Mouse (Mus musculus): ENCODE measurements at regions not wholly inside any gene's neighbourhood (a gene's known extent, or its start where the extent isn't known, plus 50 kb on each side); places are given as distances from the start of the nearest gene placed in this dataset.

GRCm38 (mm10) chrX:12832709-12833108 lies 70.8 kb upstream of the Med14 start:
- no peaks in the 10 kb centered on the region for H3K27me3 ChIP-seq (replicated peaks)
- dilution Hi-C loops (cut with MboI; ENCODE audit: extremely low pct_ligation_motif_present, extremely low pct_unique_long_range_greater_than_20kb, low sequenced_read_pairs) (no loop called here), in situ Hi-C loops (cut with MboI; ENCODE audit: low pct_ligation_motif_present, low pct_unique_long_range_greater_than_20kb, low sequenced_read_pairs) (no loop called here)
- H3K9me3 ChIP-seq (replicated peaks; ENCODE audit: low read length) = no peaks in the 10 kb centered on the region
- H3K4me3 ChIP-seq (replicated peaks in 1 of 3; ENCODE audit: low read depth in 2 of 3, low read length in 2 of 3, poor library complexity in 1 of 3) = no peak overlapping the region
- no peak overlapping the region for H3K9ac ChIP-seq (ENCODE audit: insufficient read depth, low read depth)
- TF ChIP-seq ZKSCAN1 (IDR thresholded peaks at IDR 0.05; ENCODE audit: borderline replicate concordance, low read depth, low read length) (no peak), TCF12 (IDR thresholded peaks at IDR 0.05; ENCODE audit: low read depth, low read length) (no peak), EP300 (IDR thresholded peaks at IDR 0.05; ENCODE audit: low read length) (no peak), RAD21 (IDR thresholded peaks at IDR 0.05; ENCODE audit: low read depth, low read length) (no peak), ZMIZ1 (IDR thresholded peaks at IDR 0.05; ENCODE audit: low read depth, low read length) (no peak), ELF1 (IDR thresholded peaks at IDR 0.05; ENCODE audit: low read depth, low read length) (no peak), MYC (IDR thresholded peaks at IDR 0.05; ENCODE audit: low read depth, low read length) (no peak), CTCF (conservative IDR thresholded peaks at IDR 0.05 in 1 of 2, IDR thresholded peaks at IDR 0.05 in 1 of 2; ENCODE audit: low read depth in 2 of 2, low read length in 2 of 2) (no peak), JUN (IDR thresholded peaks at IDR 0.05; ENCODE audit: insufficient read depth, low read depth, low read length) (no peak), SMC3 (IDR thresholded peaks at IDR 0.05; ENCODE audit: low read depth, low read length) (no peak), USF2 (conservative IDR thresholded peaks at IDR 0.05; ENCODE audit: low read depth, low read length) (no peak), CHD2 (IDR thresholded peaks at IDR 0.05; ENCODE audit: low read length) (no peak), POLR2A (IDR thresholded peaks at IDR 0.05; ENCODE audit: low read depth, low read length) (no peak), ETS1 (conservative IDR thresholded peaks at IDR 0.05; ENCODE audit: low read depth, low read length) (no peak)
- H3K27ac ChIP-seq (ENCODE audit: insufficient read depth, low read depth) = no peak overlapping the region
- no peaks in the 10 kb centered on the region for H3K79me2 ChIP-seq (replicated peaks; ENCODE audit: control insufficient read depth, extremely low read depth, insufficient read depth, poor library complexity, severe bottlenecking)
- H3K36me3 ChIP-seq (replicated peaks in 1 of 2; ENCODE audit: control insufficient read depth in 1 of 2, insufficient read depth in 1 of 2, low read length in 1 of 2) = no peaks in the 10 kb centered on the region
- H3K4me1 ChIP-seq (ENCODE audit: control insufficient read depth in 1 of 2, insufficient read depth in 2 of 2) = no peaks in the 10 kb centered on the region
- no peak for DNase-seq (ENCODE audit: extremely low read depth)
- no peak overlapping the region for H3K4me2 ChIP-seq (ENCODE audit: insufficient read depth, low read depth, poor library complexity, severe bottlenecking)

GRCm38 (mm10) chrX:12829165-12829564 lies 67.3 kb upstream of the Med14 start:
- Histone ChIP-seq H3K27me3 (replicated peaks) (no peaks in the 10 kb centered on the region), H3K27ac (ENCODE audit: insufficient read depth, low read depth) (no peak overlapping the region), H3K4me3 (replicated peaks in 1 of 3; ENCODE audit: low read depth in 2 of 3, low read length in 2 of 3, poor library complexity in 1 of 3) (no peak overlapping the region), H3K4me2 (ENCODE audit: insufficient read depth, low read depth, poor library complexity, severe bottlenecking) (no peak overlapping the region), H3K9ac (ENCODE audit: insufficient read depth, low read depth) (no peak overlapping the region), H3K36me3 (replicated peaks in 1 of 2; ENCODE audit: control insufficient read depth in 1 of 2, insufficient read depth in 1 of 2, low read length in 1 of 2) (no peaks in the 10 kb centered on the region), H3K4me1 (ENCODE audit: control insufficient read depth in 1 of 2, insufficient read depth in 2 of 2) (peaks cover 0 to 3% of the 10 kb centered on the region in 2 experiments; a peak in 1 of 4 replicates), H3K9me3 (replicated peaks; ENCODE audit: low read length) (no peaks in the 10 kb centered on the region), H3K79me2 (replicated peaks; ENCODE audit: control insufficient read depth, extremely low read depth, insufficient read depth, poor library complexity, severe bottlenecking) (no peaks in the 10 kb centered on the region)
- TF ChIP-seq USF2 (conservative IDR thresholded peaks at IDR 0.05; ENCODE audit: low read depth, low read length) (no peak), POLR2AphosphoS2 (IDR thresholded peaks at IDR 0.05; ENCODE audit: low read depth, low read length) (no peak), RAD21 (IDR thresholded peaks at IDR 0.05; ENCODE audit: low read depth, low read length) (no peak), TCF12 (IDR thresholded peaks at IDR 0.05; ENCODE audit: low read depth, low read length) (no peak), JUND (conservative IDR thresholded peaks at IDR 0.05; ENCODE audit: low read depth, low read length) (no peak), E2F4 (IDR thresholded peaks at IDR 0.05; ENCODE audit: insufficient replicate concordance, low read depth, low read length) (no peak), ZNF384 (IDR thresholded peaks at IDR 0.05; ENCODE audit: low read depth, low read length) (no peak), POLR2A (IDR thresholded peaks at IDR 0.05; ENCODE audit: low read depth, low read length) (no peak), CHD1 (IDR thresholded peaks at IDR 0.05; ENCODE audit: low read depth, low read length) (no peak), PAX5 (IDR thresholded peaks at IDR 0.05; ENCODE audit: low read length) (no peak), JUN (IDR thresholded peaks at IDR 0.05; ENCODE audit: insufficient read depth, low read depth, low read length) (no peak), ZKSCAN1 (IDR thresholded peaks at IDR 0.05; ENCODE audit: borderline replicate concordance, low read depth, low read length) (no peak), USF1 (IDR thresholded peaks at IDR 0.05; ENCODE audit: low read depth, low read length) (no peak), CHD2 (IDR thresholded peaks at IDR 0.05; ENCODE audit: low read length) (no peak), RCOR1 (conservative IDR thresholded peaks at IDR 0.05; ENCODE audit: low read depth, low read length) (no peak), MXI1 (IDR thresholded peaks at IDR 0.05; ENCODE audit: low read depth, low read length) (no peak)
- in situ Hi-C loops (cut with MboI; ENCODE audit: low pct_ligation_motif_present, low pct_unique_long_range_greater_than_20kb, low sequenced_read_pairs) = no loop called here
- dilution Hi-C loops (cut with MboI; ENCODE audit: extremely low pct_ligation_motif_present, extremely low pct_unique_long_range_greater_than_20kb, low sequenced_read_pairs) = no loop called here
- DNase-seq (ENCODE audit: extremely low read depth) = no peak
